Mouse (Mus musculus) hindlimb bud, embryonic 11.5 days (tissue): ENCODE measurements around the gene Cpvl.

ENCODE experiments used
- DNase-seq: peaks from one replicate; pipeline ENCODE4 v3.0.0-alpha.2; 2012; ENCODE audit warnings: low read depth, low spot score; ENCODE audit errors: extremely low spot score

Cpvl gene

DNA sequence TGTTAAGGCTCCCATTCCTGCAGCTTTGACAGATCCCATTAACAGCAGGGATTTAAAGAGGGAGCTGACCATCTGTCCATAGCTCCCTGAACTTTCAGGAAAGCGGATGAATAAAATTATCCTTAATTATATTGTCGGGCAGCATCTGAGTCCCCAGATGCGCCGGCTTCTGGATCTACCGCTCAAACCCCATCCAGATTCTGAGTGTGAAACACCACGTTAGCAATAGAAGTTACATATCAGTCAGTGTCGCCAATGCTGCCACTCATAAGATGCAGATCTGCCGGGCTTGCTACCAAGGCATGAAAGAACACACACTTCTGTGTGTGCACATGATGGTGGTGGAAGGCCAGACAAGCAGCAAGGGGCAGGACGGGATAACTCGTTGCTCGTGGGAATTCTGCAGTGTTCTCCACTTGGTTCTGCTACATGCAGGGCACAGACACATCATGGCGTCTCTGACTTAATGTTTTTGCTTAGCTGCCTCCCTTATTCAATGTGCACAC is 6.2 kb downstream of the Cpvl start:
- DNase-seq: no peak

DNA sequence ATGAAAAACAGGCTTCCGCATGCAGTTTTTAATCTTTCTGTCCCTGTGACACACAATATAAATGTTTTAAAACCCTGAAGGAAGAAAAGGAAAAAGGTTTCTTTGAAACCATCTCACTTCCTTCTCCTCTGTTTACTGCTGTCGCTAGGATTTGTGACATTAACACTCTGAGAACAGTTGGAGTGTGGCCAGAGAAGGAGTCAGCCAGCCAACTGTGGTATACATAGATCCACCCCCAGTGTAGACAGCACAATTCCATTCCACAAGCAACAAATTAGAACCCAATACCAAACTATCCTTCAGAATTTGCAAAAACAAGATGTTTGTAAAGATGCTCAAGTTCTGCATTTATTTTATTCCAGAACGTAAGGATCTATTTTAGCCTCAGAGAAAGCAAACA is 6.7 kb downstream of the Cpvl start:
- no peak for DNase-seq

DNA sequence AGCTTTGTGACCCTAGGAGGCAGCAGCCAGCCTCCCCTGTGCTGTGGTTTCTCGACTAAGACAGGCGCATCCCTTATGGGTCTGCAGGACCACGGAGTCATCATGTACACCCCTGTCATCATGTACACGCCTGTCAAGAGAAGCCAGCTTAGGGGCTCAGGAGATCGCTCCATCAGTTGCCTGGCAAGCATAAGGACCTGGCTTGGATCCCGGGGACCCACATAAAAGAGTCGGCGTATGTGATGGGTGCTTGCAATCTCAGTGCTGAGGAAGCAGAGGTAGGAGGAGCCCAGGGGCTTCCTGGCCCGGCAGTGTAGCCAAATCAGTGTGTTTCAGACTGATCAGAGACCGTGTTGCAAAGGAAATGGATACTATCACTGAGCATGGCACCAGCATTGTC is 9.4 kb downstream of the Cpvl start:
- DNase-seq: no peak

DNA sequence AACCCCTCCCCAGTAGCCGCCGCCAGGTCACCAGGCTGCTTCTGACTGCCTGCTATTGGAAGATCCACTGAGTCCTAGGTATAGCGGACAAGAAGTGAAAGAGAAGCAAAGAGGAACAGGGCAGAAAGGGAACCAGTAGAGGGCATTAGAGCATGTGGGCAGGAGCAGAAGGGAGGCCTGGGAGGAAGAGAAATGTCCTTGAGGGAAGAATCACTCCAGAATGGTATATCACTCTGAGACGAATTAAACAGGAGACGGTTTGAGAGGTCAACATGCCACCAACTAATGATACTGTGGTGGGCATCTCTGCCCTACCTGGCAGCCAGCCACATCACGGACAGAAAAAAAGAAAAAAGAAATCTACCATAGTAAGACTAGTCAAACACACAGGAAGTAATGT is 9.9 kb downstream of the Cpvl start:
- DNase-seq: no peak

DNA sequence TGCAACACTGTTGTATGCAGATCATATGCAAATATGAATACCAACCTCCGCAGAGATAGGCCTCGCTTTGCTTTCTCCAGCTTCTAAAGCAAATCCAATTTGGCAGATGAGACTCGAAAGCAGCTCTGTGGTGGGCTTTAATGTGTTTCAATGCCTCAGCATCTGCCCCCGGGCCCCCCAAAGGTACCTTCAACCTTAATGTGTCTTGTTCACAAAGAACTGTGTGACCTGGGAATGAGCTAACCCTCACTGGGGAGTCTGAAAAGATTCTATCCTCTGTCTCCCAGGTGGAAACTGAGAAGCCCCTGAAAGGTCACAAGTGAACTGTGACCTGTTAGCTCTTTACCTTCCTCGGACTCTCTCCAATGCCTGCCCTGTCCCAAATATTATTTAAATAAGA is 11.9 kb downstream of the Cpvl start:
- no peak for DNase-seq

DNA sequence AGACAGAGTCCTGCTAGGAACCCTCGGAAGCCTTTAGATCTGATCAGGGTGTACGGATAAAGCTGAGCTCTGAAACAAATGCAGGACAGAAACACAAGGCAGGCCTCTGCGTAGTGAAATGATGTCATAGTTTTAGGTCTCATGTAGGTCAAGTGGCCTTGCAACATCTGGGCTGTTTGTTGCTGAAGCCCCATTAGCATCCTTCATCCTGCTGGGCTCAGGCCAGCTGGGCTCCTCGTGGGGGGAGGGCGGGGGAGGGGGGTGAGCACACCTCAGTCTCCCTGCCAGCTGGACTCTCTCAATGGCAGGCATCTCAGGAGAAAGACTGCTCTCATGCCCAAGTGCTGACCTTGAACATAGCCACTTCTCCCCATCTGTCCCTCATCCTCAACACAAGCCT is 12.6 kb downstream of the Cpvl start:
- no peak for DNase-seq

DNA sequence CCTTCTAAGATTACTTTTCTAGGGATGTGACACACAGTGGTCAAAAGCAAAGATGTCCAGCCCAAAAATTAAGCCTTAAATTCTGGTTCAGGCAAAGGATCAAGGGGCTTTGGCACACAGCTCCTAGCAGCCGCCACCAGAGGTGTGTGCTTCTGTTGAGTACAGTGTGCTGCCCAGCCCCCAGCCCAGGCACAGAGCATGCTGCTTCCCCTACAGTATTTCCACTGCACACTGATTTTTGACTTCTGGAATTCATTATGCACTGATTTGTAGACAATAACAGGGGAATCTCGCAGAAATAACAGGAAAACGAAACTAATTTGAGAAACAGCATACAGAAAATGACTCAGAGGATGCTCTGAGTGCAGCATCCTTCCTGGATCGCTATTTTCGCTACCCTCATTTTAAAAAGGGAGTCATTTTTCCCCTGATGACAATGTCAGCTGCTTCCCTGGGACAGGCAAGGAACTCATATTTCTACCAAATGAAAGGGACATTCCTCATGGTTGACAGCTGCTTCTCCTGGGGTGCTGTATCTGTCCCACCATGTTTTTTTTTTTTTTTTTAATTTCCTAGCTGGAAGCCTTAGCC is 14.5 kb downstream of the Cpvl start:
- no peak for DNase-seq

DNA sequence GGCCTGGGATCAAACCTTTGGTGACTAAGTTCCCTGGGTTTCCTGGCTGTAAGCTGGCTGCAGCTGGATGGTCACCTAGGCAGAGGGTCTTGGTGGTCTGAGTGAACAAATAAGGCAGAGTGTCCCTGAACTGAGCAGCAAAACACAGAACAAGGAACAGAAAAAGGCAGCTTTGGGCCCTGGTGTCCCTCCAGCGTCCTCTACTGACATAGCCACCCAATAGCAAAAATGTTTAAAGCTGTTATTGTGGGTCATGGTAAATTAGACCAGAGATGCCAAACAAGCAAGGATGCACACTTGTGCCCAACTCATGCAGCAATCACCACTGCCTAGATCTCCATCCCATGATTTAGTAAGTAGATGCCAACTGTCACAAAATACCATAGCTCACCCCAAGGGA is 16.5 kb downstream of the Cpvl start:
- DNase-seq: no peak

DNA sequence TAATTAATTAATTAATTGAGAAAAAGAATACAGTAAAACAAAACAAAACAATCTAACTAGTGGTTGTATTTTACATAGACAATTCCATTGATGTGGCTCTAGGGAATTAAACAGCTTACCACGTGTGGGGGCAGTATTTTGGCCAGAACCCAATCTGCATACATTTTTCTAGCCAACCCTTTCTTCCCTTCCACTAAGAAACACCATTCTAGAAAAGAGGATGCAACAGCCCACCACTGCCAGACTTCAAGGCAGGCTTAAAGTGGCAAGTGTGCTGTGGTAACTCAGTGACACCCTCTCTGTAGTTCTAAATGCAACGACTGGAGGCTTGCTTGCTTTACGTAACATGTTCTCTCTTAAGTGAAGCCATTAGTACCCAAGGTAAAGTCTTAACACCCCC is 18.6 kb downstream of the Cpvl start:
- no peak for DNase-seq

DNA sequence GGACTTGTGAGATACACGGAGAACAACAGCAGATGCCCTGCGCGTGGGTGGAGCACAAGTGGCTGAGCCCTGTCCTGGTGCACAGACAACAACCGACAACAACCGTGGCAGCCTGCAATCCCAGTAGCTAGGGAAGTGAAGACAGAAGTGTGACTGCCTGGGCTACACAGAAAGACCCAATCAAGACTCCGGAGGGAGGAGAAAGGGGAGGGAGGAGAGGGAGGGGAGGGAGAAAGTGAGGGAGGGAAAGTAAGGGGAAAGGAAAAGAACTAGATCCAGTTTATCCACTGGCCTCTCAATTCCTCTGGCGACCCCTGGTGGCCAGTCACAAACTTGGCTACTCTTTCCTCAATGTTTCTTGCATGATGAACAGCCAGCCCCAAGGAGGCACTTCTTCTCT is 20.1 kb downstream of the Cpvl start:
- DNase-seq: peak; percentile 82

DNA sequence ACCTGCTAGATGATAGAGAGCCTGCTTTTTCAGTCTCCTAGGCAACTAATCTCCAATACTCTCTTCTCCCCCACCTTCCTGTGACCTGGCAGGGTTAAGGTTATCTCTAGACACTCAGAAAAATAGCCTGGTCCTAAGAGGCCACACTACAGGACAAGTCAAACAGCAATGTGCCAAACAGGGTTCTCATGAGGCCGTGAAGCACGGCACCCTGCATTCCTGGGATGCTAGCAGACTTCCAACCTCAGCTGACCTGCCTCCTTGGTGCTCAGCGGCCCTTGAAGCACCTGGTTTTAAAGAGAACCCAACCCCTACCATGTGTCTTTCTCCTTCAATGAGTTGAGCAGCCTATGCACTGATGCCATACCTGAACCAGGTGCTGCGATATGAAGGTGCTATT is 22.0 kb downstream of the Cpvl start:
- no peak for DNase-seq

DNA sequence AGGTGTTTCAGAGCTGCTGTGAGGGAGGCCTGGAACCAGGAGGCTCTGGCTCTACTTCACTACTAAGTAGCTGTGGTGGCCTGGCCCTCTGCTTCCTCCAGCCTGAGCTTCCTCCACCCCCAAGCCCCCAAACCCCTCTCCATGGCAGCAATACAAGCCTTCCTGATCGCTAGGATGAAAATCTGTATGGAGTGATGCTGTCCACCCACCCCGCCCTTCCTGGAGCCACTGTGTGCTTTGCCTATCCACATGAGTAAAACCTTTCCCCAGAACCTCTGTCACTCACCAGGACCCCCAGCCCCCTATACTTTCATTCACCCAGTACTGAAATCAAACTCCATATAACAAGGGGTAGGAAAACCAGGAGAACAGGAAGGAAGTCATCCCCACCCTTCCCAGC is 22.6 kb downstream of the Cpvl start:
- DNase-seq: no peak

DNA sequence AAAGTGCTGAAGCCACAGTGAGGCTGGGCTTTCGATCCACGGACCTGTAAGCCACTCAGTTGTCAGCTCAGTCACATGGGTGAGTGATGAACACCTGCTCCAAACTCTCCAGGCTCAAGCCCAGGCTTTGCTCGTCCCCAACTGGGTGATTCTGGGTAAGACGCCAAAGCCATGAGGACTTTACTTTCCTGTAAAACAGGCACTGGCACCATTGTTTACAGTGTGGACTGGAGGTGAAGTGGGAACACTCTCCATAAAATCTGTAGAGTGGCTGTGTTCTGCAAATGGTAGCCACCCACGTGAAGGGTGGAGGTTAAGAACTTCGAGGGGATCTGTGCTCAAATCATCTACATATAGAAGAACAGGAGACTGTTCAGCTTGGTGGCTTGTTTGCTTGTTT is 23.2 kb downstream of the Cpvl start:
- DNase-seq: no peak

DNA sequence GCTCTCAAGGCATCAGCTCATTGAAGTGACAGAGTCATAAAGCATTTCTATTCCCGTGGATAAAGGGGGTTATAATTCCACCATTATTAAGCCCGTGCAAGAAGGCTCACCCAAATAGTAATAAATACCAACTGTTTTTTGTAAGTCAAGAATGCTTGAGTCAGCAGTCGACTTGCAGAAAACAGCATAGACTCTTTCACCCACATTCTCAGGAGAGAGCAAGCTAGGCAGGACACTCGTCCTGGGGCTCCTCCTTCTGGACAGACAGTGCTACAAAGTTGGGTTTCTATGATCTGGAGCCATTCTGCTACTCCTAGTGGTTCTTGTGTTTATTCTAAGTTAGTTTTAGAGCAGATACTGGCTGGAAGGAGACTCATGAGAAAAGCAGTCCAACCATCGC is 24.4 kb downstream of the Cpvl start:
- DNase-seq: no peak

DNA sequence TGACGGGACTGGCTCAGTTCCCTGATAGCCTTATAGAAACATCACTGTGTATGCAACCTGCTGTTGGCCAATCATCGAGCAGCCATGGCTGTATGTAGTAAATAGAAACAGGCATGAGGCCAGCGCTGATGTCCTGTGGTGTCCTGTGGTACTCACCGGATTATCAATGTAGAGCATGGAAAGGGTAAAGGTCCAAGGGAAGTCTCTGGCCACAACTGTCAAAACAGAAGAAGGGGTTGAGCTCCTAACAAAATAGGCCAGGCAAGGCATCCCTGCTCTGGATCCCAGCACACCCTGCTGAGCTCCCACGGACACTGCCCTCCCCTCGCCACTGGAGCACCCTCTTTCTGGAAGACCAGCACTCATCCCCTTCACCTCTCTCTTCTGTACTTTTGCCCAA is 25.1 kb downstream of the Cpvl start:
- DNase-seq: no peak

DNA sequence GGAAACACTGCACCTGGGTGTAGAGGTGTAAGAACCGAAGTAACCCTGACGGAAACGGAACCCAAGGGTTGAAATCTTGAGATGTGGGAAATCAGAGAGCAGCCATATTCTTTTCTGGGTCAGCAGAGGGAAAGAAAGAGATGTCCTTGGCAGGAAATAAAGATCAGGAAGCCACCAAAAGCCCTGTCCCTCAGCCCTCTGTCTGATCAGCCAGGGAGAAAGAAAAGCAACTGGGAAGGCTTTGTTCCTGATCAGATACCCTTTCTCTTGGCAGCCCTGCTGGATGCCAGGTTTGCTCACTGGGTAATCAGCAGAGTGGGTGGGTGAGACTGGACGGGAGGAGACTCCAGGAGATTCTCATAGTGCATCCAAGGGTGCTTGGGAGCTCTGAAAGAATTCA is 27.1 kb downstream of the Cpvl start:
- DNase-seq: no peak

DNA sequence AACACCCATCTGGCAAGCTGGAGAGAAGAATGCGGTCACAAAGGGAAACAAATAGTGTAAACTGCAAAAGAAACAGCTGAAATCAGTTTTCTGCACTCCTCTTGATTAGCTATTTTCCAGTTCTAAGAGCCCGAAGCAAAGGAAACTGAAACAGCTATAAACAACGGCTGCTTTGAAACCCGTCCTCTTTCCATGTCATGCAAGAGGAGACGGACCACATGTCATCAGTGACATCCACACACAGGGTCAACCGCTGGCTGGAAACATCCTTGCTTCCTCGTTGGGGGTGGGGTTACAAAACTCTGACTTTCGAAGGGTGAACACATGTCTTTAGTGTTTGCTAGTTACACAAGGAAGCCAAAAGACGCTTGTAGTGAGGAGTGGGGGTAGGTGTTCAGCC is 27.6 kb downstream of the Cpvl start:
- no peak for DNase-seq

DNA sequence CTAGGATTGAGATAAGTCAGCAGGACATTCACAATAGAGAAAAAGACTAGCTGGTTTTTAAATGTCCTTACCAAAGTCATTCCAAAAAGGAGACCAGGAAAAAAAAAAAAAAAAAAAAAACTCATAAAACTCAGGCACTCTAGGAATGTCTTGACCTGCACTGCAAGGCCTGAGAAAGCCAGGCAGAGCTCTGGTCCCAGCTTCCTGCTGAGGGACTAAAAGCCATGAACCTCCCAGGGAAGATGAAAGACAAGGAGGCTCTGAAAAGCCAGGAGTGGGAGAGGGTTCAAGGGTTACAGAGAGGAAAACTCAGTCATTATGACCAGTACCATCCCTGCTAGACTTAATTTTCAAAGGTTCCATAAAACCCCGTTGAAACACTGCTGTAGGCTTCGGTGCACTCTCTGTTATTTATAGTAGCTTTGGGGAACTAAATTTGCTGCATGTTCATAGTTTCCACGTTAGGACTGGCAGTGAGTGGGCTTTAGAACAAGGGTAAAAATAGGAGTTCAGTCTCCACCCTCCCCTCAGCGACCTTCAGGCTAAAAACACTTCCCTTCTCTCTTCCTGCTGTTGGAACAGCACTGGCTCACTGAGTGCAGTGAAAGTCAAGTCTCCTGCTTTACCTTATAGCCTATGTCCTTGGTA is 30.0 kb downstream of the Cpvl start:
- no peak for DNase-seq

DNA sequence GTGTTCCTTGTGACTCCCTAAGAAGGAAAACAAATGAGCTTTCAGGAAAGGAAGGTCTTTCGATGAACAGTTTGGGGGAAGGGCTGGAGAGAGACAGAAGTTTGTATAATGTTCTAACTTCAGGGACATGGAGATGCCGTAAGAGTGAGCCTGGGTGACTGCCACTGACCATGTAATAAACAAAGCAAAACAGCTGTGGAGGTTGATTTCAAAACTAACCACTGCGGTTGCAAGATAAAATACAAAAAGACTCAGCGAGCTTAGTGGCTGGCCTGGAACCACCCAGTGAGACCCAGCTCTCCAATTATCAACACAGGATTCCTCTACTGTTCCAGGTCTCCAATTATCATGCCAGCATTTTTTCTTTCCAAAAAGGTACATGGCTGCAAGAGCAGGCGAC is 33.6 kb downstream of the Cpvl start:
- DNase-seq: no peak

DNA sequence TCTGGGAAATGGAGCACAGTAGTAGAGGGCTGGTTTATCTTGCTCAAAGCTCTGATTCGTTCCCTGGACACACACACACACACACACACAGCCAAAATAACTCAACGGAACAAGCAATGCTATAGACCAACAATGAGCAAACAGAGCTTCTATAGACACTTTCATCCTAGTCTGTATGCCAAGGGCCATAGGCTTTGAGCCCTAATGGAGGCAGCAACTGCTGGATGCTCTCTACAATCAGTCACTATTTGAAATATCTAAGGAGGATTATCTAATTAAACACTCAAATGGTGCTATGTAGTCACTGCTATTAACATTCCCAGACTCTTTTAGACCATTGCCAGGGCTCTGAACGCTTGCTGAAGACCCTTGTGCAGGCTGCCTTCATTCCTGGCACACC is 34.1 kb downstream of the Cpvl start:
- DNase-seq: no peak

DNA sequence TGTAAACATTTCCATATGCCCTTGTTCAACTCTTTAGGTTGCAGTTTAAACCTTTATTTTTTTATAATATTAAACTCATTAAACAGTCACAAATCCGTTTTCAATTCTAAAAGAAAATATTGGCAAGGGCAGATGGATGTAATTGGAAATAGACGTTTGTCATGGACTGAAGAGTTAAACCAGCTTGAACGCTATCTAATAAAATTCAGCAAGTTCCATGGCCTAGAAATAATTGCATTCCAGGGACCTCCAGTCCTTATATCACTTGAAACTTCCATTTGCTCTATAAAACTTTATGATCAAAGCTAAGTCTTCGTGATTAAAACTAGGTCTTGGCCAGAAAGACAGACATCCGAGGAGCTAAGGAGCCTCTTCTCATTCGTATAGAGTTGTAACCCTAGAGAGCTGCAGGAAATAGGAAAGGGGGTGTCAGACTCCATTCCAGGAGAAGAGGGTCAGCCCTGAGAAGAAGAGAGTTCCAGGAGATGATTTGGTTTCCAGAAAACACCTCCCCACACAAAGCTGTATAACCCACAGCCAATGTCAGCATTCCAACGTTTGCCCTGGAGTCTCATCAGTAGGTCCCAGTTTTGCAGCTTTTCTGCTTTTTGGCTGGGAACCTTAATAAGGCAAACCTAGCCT is 36.2 kb downstream of the Cpvl start:
- DNase-seq: no peak

DNA sequence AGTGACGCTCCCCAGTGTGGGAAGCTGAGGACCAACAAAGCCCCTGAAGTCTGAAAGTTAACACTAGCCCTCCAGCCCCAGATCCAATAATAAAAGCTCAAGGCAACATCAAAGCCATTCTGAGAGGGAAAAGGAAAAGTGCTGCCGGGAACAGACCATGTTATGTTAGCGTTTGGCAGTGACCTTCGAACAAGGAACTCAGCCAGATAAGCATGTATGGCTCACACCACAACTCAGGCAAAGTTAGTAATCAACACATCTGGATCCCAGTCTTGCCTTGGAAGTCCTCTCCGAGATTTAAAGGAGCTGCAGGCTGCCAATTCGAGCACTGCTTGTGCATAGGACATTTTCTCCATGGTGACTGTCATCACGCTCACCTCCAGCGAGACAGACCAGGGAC is 38.7 kb downstream of the Cpvl start:
- no peak for DNase-seq

DNA sequence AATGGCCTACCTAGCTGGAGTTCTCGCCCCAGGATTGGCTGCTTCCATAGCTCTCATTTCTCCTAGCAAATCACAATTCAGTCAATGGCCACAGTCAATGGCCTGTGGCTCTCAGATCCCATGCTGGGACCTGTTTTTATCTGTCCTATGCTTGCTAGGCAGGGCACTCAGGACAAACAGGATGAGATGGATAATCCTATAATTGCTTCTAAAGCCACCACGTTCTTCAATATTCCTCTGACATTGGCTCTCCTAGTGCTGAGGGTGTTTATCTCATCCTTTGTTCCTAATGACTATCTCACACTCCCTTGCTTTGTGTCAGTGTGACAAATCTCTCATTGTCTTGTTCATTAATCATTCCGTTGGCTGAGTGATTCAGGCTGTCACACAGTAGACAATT is 39.5 kb downstream of the Cpvl start:
- no peak for DNase-seq
